Mouse (Mus musculus) heart, embryonic 13.5 days (tissue): ENCODE data around the gene Dntt. TPM values are rescaled to one million over a fixed set of nuclear protein-coding genes. Genes with fewer than 3 reads are reported as not detected.

ENCODE experiments used
- ATAC-seq: fragments of 200-750 bp; cut with Nextera tagmentation; 2 replicates; pipeline ENCODE4 v1.8.0; 2017; ENCODE audit warnings: moderate TSS enrichment; ENCODE audit not compliant: insufficient number of reproducible peaks, low FRiP score, low TSS enrichment; ENCODE audit errors: extremely low read depth
- H3K27ac ChIP-seq: fragments of 300-500 bp; sonication (generic); replicated peaks from 2 replicates; pipeline ENCODE4 v1.5.1; 2015; ENCODE audit warnings: moderate library complexity, mild to moderate bottlenecking, inconsistent platforms
- H3K27me3 ChIP-seq: fragments of 300-500 bp; sonication (generic); replicated peaks from 2 replicates; pipeline ENCODE4 v1.6.1; 2015; ENCODE audit warnings: mild to moderate bottlenecking, inconsistent platforms
- H3K36me3 ChIP-seq: fragments of 300-500 bp; sonication (generic); 2 replicates; pipeline ENCODE4 v1.6.1; 2015; ENCODE audit warnings: mild to moderate bottlenecking, inconsistent platforms
- H3K4me1 ChIP-seq: fragments of 300-500 bp; sonication (generic); 2 replicates; pipeline ENCODE4 v1.6.1; 2015; ENCODE audit warnings: inconsistent platforms
- H3K4me2 ChIP-seq: fragments of 300-500 bp; sonication (generic); 2 replicates; pipeline ENCODE4 v1.6.1; 2015; ENCODE audit warnings: inconsistent platforms, mild to moderate bottlenecking, moderate library complexity
- H3K4me3 ChIP-seq: fragments of 300-500 bp; sonication (generic); 2 replicates; pipeline ENCODE4 v1.5.1; 2015; ENCODE audit warnings: moderate library complexity, mild to moderate bottlenecking, inconsistent platforms
- H3K9ac ChIP-seq: fragments of 300-500 bp; sonication (generic); 2 replicates; pipeline ENCODE4 v1.6.1; 2015; ENCODE audit warnings: inconsistent platforms, mild to moderate bottlenecking, moderate library complexity
- H3K9me3 ChIP-seq: fragments of 300-500 bp; sonication (generic); 2 replicates; pipeline ENCODE4 v1.6.1; 2016; ENCODE audit warnings: inconsistent platforms
- WGBS: fragments of 180-500 bp; shearing (Covaris S2); methylation state at CpG from one replicate; pipeline ENCODE4 v1.1.7; 2015; ENCODE audit warnings: mixed read lengths; 5-methylcytosine and 5-hydroxymethylcytosine counted together
- polyA plus RNA-seq: library from polyadenylated mRNA; unstranded; fragments of >200 nt; fragmentation: Nextera tagmentation; extraction: Ambion mirVana; gene quantifications from 2 replicates; pipeline ENCODE4 v1.2.1, GENCODE M21; 2015

Dntt gene
- polyA plus RNA-seq, 1 experiment from 2014 or later = not detected

GRCm38 (mm10) chr19:41100863-41101262 lies 71.8 kb downstream of the Dntt start:
- Histone ChIP-seq H3K4me3 (no peak overlapping the region), H3K9ac (no peak overlapping the region), H3K36me3 (no peaks in the 10 kb centered on the region), H3K27ac (no peak overlapping the region), H3K27me3 (peaks cover 16% of the 10 kb centered on the region; the same call in 1 of the 2 replicates), H3K9me3 (no peaks in the 10 kb centered on the region), H3K4me1 (no peaks in the 10 kb centered on the region), H3K4me2 (no peak overlapping the region)
- ATAC-seq = no peak
- 91% methylated on average over 7 of the region's 7 CpGs for WGBS

GRCm38 (mm10) chr19:41101390-41101789 lies 72.3 kb downstream of the Dntt start:
- H3K4me1 ChIP-seq = no peaks in the 10 kb centered on the region
- H3K4me2 ChIP-seq = no peak overlapping the region
- H3K9me3 ChIP-seq = no peaks in the 10 kb centered on the region
- H3K4me3 ChIP-seq = no peak overlapping the region
- H3K36me3 ChIP-seq = no peaks in the 10 kb centered on the region
- H3K27me3 ChIP-seq = peaks cover 14% of the 10 kb centered on the region; the same call in 1 of the 2 replicates
- ATAC-seq = no peak
- H3K27ac ChIP-seq = no peak overlapping the region
- no peak overlapping the region for H3K9ac ChIP-seq
- WGBS = 79% methylated on average over 8 of the region's 8 CpGs

- ATAC-seq = no peak
- H3K9me3 ChIP-seq = no peaks in the 10 kb centered on the region
- H3K9ac ChIP-seq = no peak overlapping the region
- no peaks in the 10 kb centered on the region for H3K4me1 ChIP-seq
- no peak overlapping the region for H3K4me3 ChIP-seq
- no peaks in the 10 kb centered on the region for H3K36me3 ChIP-seq
- H3K27me3 ChIP-seq = peaks cover 15% of the 10 kb centered on the region; the same call in 1 of the 2 replicates
- no peak overlapping the region for H3K4me2 ChIP-seq
- H3K27ac ChIP-seq = no peak overlapping the region
- WGBS = 44% methylated on average over 8 of the region's 8 CpGs
Measured at GRCm38 (mm10) chr19:41104922-41105321, 75.8 kb downstream of the Dntt start.

- Histone ChIP-seq H3K9me3 (no peaks in the 10 kb centered on the region), H3K9ac (no peak overlapping the region), H3K4me2 (no peak overlapping the region), H3K27me3 (peaks cover 23% of the 10 kb centered on the region), H3K4me3 (no peak overlapping the region), H3K36me3 (no peaks in the 10 kb centered on the region), H3K4me1 (no peaks in the 10 kb centered on the region), H3K27ac (no peak overlapping the region)
- ATAC-seq = no peak
- WGBS = 52% methylated on average over 8 of the region's 8 CpGs
Measured at GRCm38 (mm10) chr19:41107530-41107929, 78.5 kb downstream of the Dntt start.

GRCm38 (mm10) chr19:41108666-41109065 lies 79.6 kb downstream of the Dntt start:
- Histone ChIP-seq H3K4me1 (no peaks in the 10 kb centered on the region), H3K36me3 (no peaks in the 10 kb centered on the region), H3K4me3 (no peak overlapping the region), H3K4me2 (no peak overlapping the region), H3K27ac (no peak overlapping the region), H3K9ac (no peak overlapping the region), H3K27me3 (peaks cover 23% of the 10 kb centered on the region), H3K9me3 (no peaks in the 10 kb centered on the region)
- 84% methylated on average over 7 of the region's 7 CpGs for WGBS
- ATAC-seq = no peak

Other genes with a start within 250 kb of the Dntt start
- gene Ccnj, start 198.0 kb upstream of the Dntt start, polyA plus RNA-seq = 7.9 and 10.0 TPM in 2 replicates
- gene Zfp518a, start 134.6 kb upstream of the Dntt start, polyA plus RNA-seq = 6.1 and 6.3 TPM in 2 replicates
- 0.36 and 0.45 TPM in 2 replicates for gene Blnk, start 34.7 kb upstream of the Dntt start, polyA plus RNA-seq
- gene Opalin, start 47.8 kb downstream of the Dntt start, polyA plus RNA-seq = 0.15 and 0.33 TPM in 2 replicates
- 0.05 TPM in 1 of 2 replicates, not detected in the other for gene Tll2, start 177.6 kb downstream of the Dntt start, polyA plus RNA-seq
- gene Tm9sf3, start 234.7 kb downstream of the Dntt start, polyA plus RNA-seq = 87.9 and 92.9 TPM in 2 replicates